Mouse (Mus musculus): Measurements from ENCODE around the gene Kap. TPM values are rescaled to one million over a fixed set of nuclear protein-coding genes. Genes with fewer than 3 reads are reported as not detected.
"Not testable (repeated sequence)": the region's sequence is repeated elsewhere in the genome, so short reads cannot be mapped to it uniquely, and the experiment has no call there.

Kap gene
- not detected in 2 replicates for polyA plus RNA-seq (2016; fragmentation: Nextera tagmentation; extraction: Ambion mirVana)

DNA sequence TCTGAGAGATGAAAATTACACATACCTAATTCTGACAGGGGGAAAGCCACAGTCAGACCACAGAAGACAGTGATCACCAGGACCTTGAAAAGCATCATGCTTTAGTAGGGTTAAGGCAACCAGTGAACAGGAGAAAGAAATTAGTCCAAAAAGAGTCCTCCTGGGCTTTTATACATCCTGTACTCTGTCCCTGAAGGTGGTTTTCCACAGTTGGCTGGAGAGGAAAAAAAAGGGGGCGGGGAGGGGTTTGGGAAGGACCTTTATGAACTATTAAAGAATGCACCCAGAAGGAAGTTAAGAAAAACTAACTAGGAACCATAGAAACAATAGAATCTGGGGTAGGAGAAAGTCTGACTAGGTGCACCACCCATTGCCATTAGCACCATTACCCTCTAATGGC, at the start of gene Kap:
TSS of gene Kap (minus strand) at position 237 of the 400 bp plus-strand sequence.
- Histone ChIP-seq H3K4me1 (replicated peaks) (no peaks in the 10 kb centered on the region), H3K9ac (replicated peaks) (no peak within 1 kb of the TSS), H3K4me2 (no peak within 1 kb of the TSS), H3K27ac (no peak within 1 kb of the TSS), H3K9me3 (no peaks in the 10 kb centered on the region; the same call in 1 of the 2 replicates), H3K27me3 (no peaks in the 10 kb centered on the region), H3K36me3 (no peaks in the 10 kb centered on the region), H3K4me3 (replicated peaks) (no peak within 1 kb of the TSS)
- 74% methylated on average over 1 of the region's 1 CpGs for WGBS
- no peak for ATAC-seq (ENCODE audit: insufficient number of reproducible peaks, insufficient read depth, low FRiP score, low TSS enrichment, low read depth)

- no peak overlapping the region for H3K4me2 ChIP-seq
- H3K4me1 ChIP-seq (replicated peaks): no peaks in the 10 kb centered on the region
- no peak overlapping the region for H3K4me3 ChIP-seq (replicated peaks)
- no peak overlapping the region for H3K9ac ChIP-seq (replicated peaks)
- 0 out of 2 replicates have a peak, but pooled peaks cover 6% of the 10 kb centered on the region for H3K9me3 ChIP-seq
- WGBS: 88% methylated on average over 5 of the region's 5 CpGs
- H3K27ac ChIP-seq: no peak overlapping the region
- no peaks in the 10 kb centered on the region for H3K36me3 ChIP-seq
- H3K27me3 ChIP-seq: no peaks in the 10 kb centered on the region
- no peak for ATAC-seq (ENCODE audit: insufficient number of reproducible peaks, insufficient read depth, low FRiP score, low TSS enrichment, low read depth)
These were observed 32.4 kb upstream of the Kap start for GRCm38 (mm10) chr6:133885871-133886415.

DNA sequence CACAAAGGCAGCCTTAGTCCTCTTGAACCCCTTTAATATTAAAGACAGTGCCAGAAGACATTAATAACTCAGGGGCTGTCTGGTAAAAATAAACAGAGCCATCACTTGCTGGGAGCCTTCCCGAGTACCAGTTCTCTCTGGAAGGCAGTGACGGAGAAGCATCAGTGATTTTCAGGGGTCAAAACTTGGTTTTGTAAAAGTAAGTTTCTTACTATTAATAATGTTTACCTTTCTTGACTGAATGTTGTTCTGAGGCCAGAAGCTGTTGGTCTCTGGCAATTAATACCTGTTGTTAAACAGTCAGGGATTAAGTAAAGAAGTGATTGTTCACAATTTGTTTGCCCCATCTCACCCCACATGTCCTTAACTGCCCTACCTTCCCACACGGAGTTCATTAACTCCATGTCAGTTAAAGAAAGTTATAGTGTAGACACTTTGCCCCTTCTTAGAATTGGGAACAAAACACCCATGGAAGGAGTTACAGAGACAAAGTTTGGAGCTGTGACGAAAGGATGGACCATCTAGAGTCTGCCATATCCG, 30.0 kb upstream of the Kap start:
- Histone ChIP-seq H3K27ac (no peak overlapping the region), H3K4me2 (no peak overlapping the region), H3K4me3 (replicated peaks) (no peak overlapping the region), H3K27me3 (no peaks in the 10 kb centered on the region), H3K36me3 (no peaks in the 10 kb centered on the region), H3K4me1 (replicated peaks) (no peaks in the 10 kb centered on the region), H3K9ac (replicated peaks) (no peak overlapping the region), H3K9me3 (0 out of 2 replicates have a peak, but pooled peaks cover 10% of the 10 kb centered on the region)
- no peak for ATAC-seq (ENCODE audit: insufficient number of reproducible peaks, insufficient read depth, low FRiP score, low TSS enrichment, low read depth)
- 79% methylated on average over 5 of the region's 5 CpGs for WGBS

DNA sequence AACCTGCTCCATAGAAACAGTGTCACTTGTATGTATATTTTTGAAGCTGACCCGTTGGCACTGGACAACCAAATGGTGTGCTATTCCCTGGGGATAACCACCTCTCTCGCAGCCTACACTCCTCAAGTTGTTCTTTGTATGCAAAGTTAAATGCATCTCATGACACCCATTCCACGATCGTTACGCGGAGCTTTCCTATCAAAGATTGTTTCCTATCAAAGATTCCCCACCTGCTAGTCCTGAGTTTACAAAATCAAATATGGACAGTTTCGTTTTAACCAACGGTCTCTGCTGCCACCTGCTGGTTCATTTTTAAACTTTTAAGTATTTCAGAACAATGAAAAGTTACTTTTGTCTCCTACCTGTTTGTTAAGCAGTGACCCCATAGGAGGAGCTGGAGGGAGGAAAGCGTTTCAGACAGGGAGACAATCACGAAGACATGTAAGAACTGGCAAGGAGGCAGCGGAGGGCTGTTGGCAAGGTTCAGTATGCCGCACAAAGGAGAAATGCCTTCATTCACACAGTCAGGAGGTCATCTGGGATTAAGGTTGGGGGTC, 22.4 kb upstream of the Kap start:
- 33% methylated on average over 12 of the region's 12 CpGs for WGBS
- Histone ChIP-seq H3K4me2 (no peak overlapping the region), H3K9ac (replicated peaks) (no peak overlapping the region), H3K36me3 (no peaks in the 10 kb centered on the region), H3K27ac (no peak overlapping the region), H3K4me3 (replicated peaks) (no peak overlapping the region), H3K9me3 (0 out of 2 replicates have a peak, but pooled peaks cover 4% of the 10 kb centered on the region), H3K27me3 (no peaks in the 10 kb centered on the region), H3K4me1 (replicated peaks) (no peaks in the 10 kb centered on the region)
- ATAC-seq (ENCODE audit: insufficient number of reproducible peaks, insufficient read depth, low FRiP score, low TSS enrichment, low read depth): no peak

DNA sequence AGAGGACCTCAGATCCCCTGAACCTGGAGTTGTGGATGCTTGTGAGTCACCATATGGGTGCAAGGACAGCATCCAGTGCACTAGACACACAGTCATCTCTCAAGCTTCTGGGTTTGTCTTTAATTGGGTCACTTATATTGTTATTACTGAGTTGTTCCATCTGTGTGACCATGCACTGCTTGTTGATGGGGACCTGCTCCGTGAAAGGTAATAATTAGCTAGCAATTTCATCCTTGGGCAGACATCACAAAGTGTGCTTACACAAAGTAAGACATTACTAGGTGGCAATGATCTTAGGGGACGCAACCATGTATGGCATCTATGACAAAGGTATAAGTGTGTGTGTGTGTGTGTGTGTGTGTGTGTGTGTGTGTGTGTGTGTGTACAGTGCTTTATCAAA, 19.1 kb upstream of the Kap start:
- no peaks in the 10 kb centered on the region for H3K36me3 ChIP-seq
- WGBS: 68% methylated on average over 2 of the region's 2 CpGs
- H3K4me2 ChIP-seq: no peak overlapping the region
- no peak overlapping the region for H3K4me3 ChIP-seq (replicated peaks)
- ATAC-seq (ENCODE audit: insufficient number of reproducible peaks, insufficient read depth, low FRiP score, low TSS enrichment, low read depth): no peak
- no peaks in the 10 kb centered on the region for H3K4me1 ChIP-seq (replicated peaks)
- no peaks in the 10 kb centered on the region for H3K27me3 ChIP-seq
- H3K9me3 ChIP-seq: no peaks in the 10 kb centered on the region
- H3K27ac ChIP-seq: no peak overlapping the region
- H3K9ac ChIP-seq (replicated peaks): no peak overlapping the region

DNA sequence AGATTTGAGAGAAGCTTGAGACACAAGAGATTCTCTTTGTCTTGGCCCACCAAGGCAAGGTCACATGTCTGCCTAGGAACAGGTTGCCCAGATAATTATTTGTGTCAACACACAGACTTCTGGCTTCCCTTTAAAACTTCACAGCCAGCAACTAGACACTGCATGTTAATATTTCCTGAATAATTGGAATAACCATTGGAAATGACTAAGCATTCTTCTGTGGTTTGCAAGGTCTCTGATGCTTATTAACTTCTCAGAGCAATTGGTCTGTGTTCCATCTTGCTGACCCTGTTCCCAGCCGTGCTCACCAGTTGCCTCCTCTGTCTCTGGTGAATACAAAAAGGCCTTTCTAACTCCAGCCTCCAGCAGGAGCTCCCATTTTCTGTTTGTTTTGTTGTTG, 17.6 kb upstream of the Kap start:
- Histone ChIP-seq H3K9me3 (no peaks in the 10 kb centered on the region), H3K4me3 (replicated peaks) (no peak overlapping the region), H3K27me3 (no peaks in the 10 kb centered on the region), H3K4me2 (no peak overlapping the region), H3K9ac (replicated peaks) (no peak overlapping the region), H3K4me1 (replicated peaks) (no peaks in the 10 kb centered on the region), H3K27ac (no peak overlapping the region), H3K36me3 (no peaks in the 10 kb centered on the region)
- 83% methylated on average over 1 of the region's 1 CpGs for WGBS
- no peak for ATAC-seq (ENCODE audit: insufficient number of reproducible peaks, insufficient read depth, low FRiP score, low TSS enrichment, low read depth)

- no peak overlapping the region for H3K27ac ChIP-seq
- no peaks in the 10 kb centered on the region for H3K9me3 ChIP-seq
- H3K4me3 ChIP-seq (replicated peaks): no peak overlapping the region
- no peak overlapping the region for H3K9ac ChIP-seq (replicated peaks)
- 77% methylated on average over 1 of the region's 1 CpGs for WGBS
- ATAC-seq (ENCODE audit: insufficient number of reproducible peaks, insufficient read depth, low FRiP score, low TSS enrichment, low read depth): no peak
- no peaks in the 10 kb centered on the region for H3K4me1 ChIP-seq (replicated peaks)
- H3K36me3 ChIP-seq: no peaks in the 10 kb centered on the region
- no peaks in the 10 kb centered on the region for H3K27me3 ChIP-seq
- H3K4me2 ChIP-seq: no peak overlapping the region
These were observed 14.8 kb upstream of the Kap start for GRCm38 (mm10) chr6:133868381-133868780.

DNA sequence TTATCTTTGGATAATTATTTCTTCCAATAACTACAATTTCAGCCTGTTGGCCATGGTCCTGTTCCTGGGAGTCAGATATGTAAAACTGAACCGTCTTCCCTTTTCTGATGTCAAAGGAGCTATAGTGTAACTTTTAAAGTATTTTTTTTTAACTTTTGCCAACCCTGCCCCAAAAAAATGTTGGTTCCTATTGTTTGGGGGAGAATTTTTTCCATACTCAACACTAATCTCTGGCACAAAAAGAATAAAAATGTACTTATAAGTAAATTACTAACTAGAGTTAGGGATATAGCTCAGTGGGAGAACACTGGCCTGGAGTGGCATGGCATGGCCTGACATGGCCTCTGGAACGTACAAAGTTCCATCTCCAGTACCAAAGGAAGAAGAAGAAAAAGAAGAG, 2.3 kb upstream of the Kap start:
- 85% methylated on average over 2 of the region's 2 CpGs for WGBS
- H3K36me3 ChIP-seq: no peaks in the 10 kb centered on the region
- no peak overlapping the region for H3K4me3 ChIP-seq (replicated peaks)
- H3K9ac ChIP-seq (replicated peaks): no peak overlapping the region
- no peaks in the 10 kb centered on the region for H3K4me1 ChIP-seq (replicated peaks)
- no peaks in the 10 kb centered on the region; the same call in 1 of the 2 replicates for H3K9me3 ChIP-seq
- no peaks in the 10 kb centered on the region for H3K27me3 ChIP-seq
- no peak overlapping the region for H3K4me2 ChIP-seq
- no peak overlapping the region for H3K27ac ChIP-seq
- no peak for ATAC-seq (ENCODE audit: insufficient number of reproducible peaks, insufficient read depth, low FRiP score, low TSS enrichment, low read depth)

DNA sequence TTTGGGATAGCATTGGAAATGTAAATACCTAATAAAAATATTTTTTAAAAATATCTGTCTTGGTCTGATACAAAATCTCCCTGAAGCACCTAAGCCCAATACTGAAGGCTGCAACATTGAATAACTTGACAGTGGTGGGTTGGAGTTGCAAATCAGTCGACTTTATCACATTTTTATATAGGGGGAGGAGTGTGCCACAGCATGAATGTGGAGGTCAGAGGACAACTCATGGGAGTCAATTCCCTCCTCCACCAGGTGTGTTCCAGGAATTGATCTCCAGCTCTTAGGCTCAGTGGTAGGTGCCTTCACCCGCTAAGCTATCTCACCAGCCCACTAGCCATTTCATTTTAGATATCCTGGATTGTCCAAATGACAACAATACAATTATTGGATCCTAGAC, 4.2 kb downstream of the Kap start:
- H3K9me3 ChIP-seq: no peaks in the 10 kb centered on the region; the same call in 1 of the 2 replicates
- H3K4me1 ChIP-seq (replicated peaks): no peaks in the 10 kb centered on the region
- H3K9ac ChIP-seq (replicated peaks): no peak overlapping the region
- no peak overlapping the region for H3K4me2 ChIP-seq
- ATAC-seq (ENCODE audit: insufficient number of reproducible peaks, insufficient read depth, low FRiP score, low TSS enrichment, low read depth): no peak
- H3K27me3 ChIP-seq: no peaks in the 10 kb centered on the region
- WGBS: 75% methylated on average over 2 of the region's 2 CpGs
- H3K4me3 ChIP-seq (replicated peaks): no peak overlapping the region
- H3K27ac ChIP-seq: no peak overlapping the region
- H3K36me3 ChIP-seq: no peaks in the 10 kb centered on the region

- 84% methylated on average over 6 of the region's 6 CpGs for WGBS
These were observed 4.7 kb downstream of the Kap start for GRCm38 (mm10) chr6:133848861-133849260.

GRCm38 (mm10) chr6:133838296-133838995, 15.1 kb downstream of the Kap start:
- not testable (repeated sequence) for H3K9me3 ChIP-seq; H3K4me1 ChIP-seq (replicated peaks); ATAC-seq (ENCODE audit: insufficient number of reproducible peaks, insufficient read depth, low FRiP score, low TSS enrichment, low read depth); H3K36me3 ChIP-seq; H3K4me2 ChIP-seq; H3K4me3 ChIP-seq (replicated peaks); H3K9ac ChIP-seq (replicated peaks); H3K27me3 ChIP-seq; H3K27ac ChIP-seq
- 87% methylated on average over 29 of the region's 29 CpGs for WGBS

More at GRCm38 (mm10) chr6:133848861-133849260, 4.7 kb downstream of the Kap start:
- H3K9ac ChIP-seq (replicated peaks); ATAC-seq (ENCODE audit: insufficient number of reproducible peaks, insufficient read depth, low FRiP score, low TSS enrichment, low read depth); H3K27ac ChIP-seq; H3K9me3 ChIP-seq; H3K27me3 ChIP-seq; H3K36me3 ChIP-seq; H3K4me1 ChIP-seq (replicated peaks); H3K4me2 ChIP-seq; H3K4me3 ChIP-seq (replicated peaks): not testable (repeated sequence)
